Mouse (Mus musculus): ENCODE measurements at regions not wholly inside any gene's neighbourhood (a gene's known extent, or its start where the extent isn't known, plus 50 kb on each side); places are given as distances from the start of the nearest gene placed in this dataset.

DNA sequence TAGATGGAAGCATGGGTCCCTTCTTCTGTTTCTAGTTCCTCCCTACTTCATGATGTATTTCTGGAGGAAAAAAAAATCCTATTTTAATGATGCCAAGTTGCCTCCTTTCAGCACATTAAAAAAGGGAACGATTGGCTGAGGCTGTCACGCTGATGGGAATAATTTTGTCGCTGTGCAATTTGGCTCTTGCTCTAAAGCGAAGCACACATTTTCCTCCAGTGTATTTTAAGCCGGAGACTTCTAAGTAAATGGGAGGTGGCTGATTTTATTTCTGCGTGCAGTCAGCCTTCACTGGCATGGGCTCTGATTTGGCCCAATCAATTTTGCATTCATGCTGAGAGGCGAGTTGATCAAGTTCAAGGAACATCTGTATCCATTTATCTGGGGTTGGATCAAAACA, 234.0 kb upstream of the Xylt1 start:
- TF ChIP-seq CTCF (IDR thresholded peaks at IDR 0.05; ENCODE audit: borderline replicate concordance, extremely low read depth, insufficient read depth, insufficient read length) (no peak), POLR2A (IDR thresholded peaks at IDR 0.05; ENCODE audit: borderline replicate concordance, extremely low read depth, insufficient read depth, insufficient read length, poor library complexity, severe bottlenecking) (no peak)
